Mouse (Mus musculus) midbrain, postnatal 0 days (tissue): ENCODE data around the gene Arhgap24. TPM values are rescaled to one million over a fixed set of nuclear protein-coding genes. Genes with fewer than 3 reads are reported as not detected.
"Not testable (repeated sequence)": the region's sequence is repeated elsewhere in the genome, so short reads cannot be mapped to it uniquely, and the experiment has no call there.

ENCODE experiments used
- ATAC-seq: fragments of 200-750 bp; cut with Nextera tagmentation; 2 replicates; pipeline ENCODE4 v1.8.0; 2017; ENCODE audit warnings: moderate number of reproducible peaks, mild to moderate bottlenecking, moderate TSS enrichment, moderate library complexity; ENCODE audit not compliant: low FRiP score
- DNase-seq: peaks from one replicate; pipeline ENCODE4 v3.0.0-alpha.2; 2015; ENCODE audit warnings: low spot score
- H3K27ac ChIP-seq: fragments of 300-500 bp; sonication (generic); 2 replicates; pipeline ENCODE4 v1.5.1; 2014; ENCODE audit warnings: low read depth, mild to moderate bottlenecking, low read length, mixed read lengths
- H3K27me3 ChIP-seq: fragments of 300-500 bp; sonication (generic); 2 replicates; pipeline ENCODE4 v1.6.1; 2014; ENCODE audit warnings: low read length, control low read depth, mixed read lengths; ENCODE audit not compliant: insufficient read depth
- H3K36me3 ChIP-seq: fragments of 300-500 bp; sonication (generic); 2 replicates; pipeline ENCODE4 v1.6.1; 2014; ENCODE audit warnings: low read length, control low read depth, mixed read lengths; ENCODE audit not compliant: insufficient read depth
- H3K4me1 ChIP-seq: fragments of 300-500 bp; sonication (generic); 2 replicates; pipeline ENCODE4 v1.6.1; 2014; ENCODE audit warnings: mild to moderate bottlenecking, control low read depth, antibody characterized with exemption, low read length, mixed read lengths; ENCODE audit not compliant: insufficient read depth
- H3K4me2 ChIP-seq: fragments of 300-500 bp; sonication (generic); 2 replicates; pipeline ENCODE4 v1.6.1; 2014; ENCODE audit warnings: low read depth, mild to moderate bottlenecking, low read length, mixed read lengths; ENCODE audit not compliant: poor library complexity, severe bottlenecking
- H3K4me3 ChIP-seq: fragments of 300-500 bp; sonication (generic); 2 replicates; pipeline ENCODE4 v1.5.1; 2014; ENCODE audit warnings: low read depth, mild to moderate bottlenecking, low read length, moderate library complexity
- H3K9ac ChIP-seq: fragments of 300-500 bp; sonication (generic); replicated peaks from 2 replicates; pipeline ENCODE4 v1.6.1; 2014; ENCODE audit warnings: mild to moderate bottlenecking, low read length, moderate library complexity, mixed read lengths; ENCODE audit not compliant: poor library complexity, severe bottlenecking
- H3K9me3 ChIP-seq: fragments of 300-500 bp; sonication (generic); 2 replicates; pipeline ENCODE4 v1.6.1; 2016; ENCODE audit warnings: low read length, control low read depth
- CTCF ChIP-seq: IDR thresholded peaks from 2 replicates; pipeline ENCODE4 v1.5.1; 2016; ENCODE audit warnings: antibody characterized with exemption, mild to moderate bottlenecking
- WGBS: fragments of 180-500 bp; shearing (Covaris S2); extraction: QIAGEN DNeasy Blood & Tissue Kit; methylation state at CpG from one replicate; pipeline ENCODE4 v1.1.7; 2014; 5-methylcytosine and 5-hydroxymethylcytosine counted together
- polyA plus RNA-seq: library from polyadenylated mRNA; unstranded; fragments of >200 nt; fragmentation: Nextera tagmentation; extraction: Ambion mirVana; gene quantifications from 2 replicates; pipeline ENCODE4 v1.2.1, GENCODE M21; 2015
- total RNA-seq: library from RNA; depleted of rRNA; stranded (reverse); fragments of >200 nt; gene quantifications from 2 replicates; pipeline ENCODE4 v1.2.3, GENCODE M21; 2014

The Arhgap24 gene
- total and polyA plus RNA-seq, 2 experiments from 2014 or later, result 14.6 to 19.3 TPM

DNA sequence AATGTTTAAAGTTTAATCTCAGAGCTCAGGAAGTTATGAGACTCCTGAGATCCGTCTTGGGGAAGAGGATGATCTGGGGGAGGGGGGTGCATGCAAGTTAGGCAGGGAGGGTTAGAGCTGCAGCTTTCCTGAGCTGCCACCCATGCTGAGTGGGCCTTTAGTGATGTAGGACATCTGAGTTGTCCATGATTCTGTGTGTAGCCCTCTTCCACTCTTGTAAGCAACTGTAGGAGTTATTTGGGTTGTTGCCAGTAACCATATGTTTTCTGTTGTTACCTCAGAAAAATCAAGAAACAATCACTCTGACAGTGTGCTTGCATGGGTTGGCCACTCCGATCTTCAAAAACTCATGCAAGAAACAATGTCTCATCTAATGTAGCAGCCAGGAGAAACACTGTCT lies 370.6 kb downstream of the Arhgap24 start:
- no peaks in the 10 kb centered on the region for H3K36me3 ChIP-seq
- H3K4me1 ChIP-seq, result peaks cover 8% of the 10 kb centered on the region; the same call in 1 of the 2 replicates
- no peaks in the 10 kb centered on the region for H3K9me3 ChIP-seq
- no peak overlapping the region for H3K9ac ChIP-seq
- no peaks in the 10 kb centered on the region for H3K27me3 ChIP-seq
- no peak overlapping the region for H3K4me3 ChIP-seq
- no peak overlapping the region for H3K4me2 ChIP-seq
- no peak for TF ChIP-seq CTCF
- no peak for ATAC-seq
- 82% methylated on average over 2 of the region's 2 CpGs for WGBS
- H3K27ac ChIP-seq, result no peak overlapping the region
- no peak for DNase-seq

DNA sequence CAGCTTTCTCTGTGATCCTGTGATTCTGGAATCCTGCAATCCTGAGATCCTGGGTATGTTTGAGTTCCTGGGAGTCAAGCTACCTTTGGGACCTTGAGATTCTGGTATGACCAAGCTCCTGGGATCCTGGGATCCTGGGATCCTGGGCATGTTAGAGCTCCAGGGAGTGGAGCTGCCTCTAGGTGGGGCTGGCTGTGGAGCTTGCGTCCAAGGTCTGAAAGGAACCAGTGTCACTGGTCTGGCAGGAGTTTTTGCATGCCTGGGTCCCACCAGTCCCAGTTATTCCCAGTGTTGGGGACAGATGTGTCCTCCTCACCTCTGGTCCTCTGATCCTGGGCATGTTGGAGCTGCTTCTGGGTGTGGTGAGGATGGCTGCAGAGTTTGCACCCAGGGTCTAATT lies 372.6 kb downstream of the Arhgap24 start:
- Histone ChIP-seq H3K4me1 (0 out of 2 replicates have a peak, but pooled peaks cover 4% of the 10 kb centered on the region), H3K27ac (no peak overlapping the region), H3K4me2 (no peak overlapping the region), H3K9me3 (no peaks in the 10 kb centered on the region), H3K36me3 (no peaks in the 10 kb centered on the region), H3K9ac (no peak overlapping the region), H3K27me3 (no peaks in the 10 kb centered on the region), H3K4me3 (no peak overlapping the region)
- TF ChIP-seq CTCF, result no peak
- ATAC-seq (no peak), DNase-seq (no peak)
- WGBS, result 91% methylated on average over 1 of the region's 1 CpGs

DNA sequence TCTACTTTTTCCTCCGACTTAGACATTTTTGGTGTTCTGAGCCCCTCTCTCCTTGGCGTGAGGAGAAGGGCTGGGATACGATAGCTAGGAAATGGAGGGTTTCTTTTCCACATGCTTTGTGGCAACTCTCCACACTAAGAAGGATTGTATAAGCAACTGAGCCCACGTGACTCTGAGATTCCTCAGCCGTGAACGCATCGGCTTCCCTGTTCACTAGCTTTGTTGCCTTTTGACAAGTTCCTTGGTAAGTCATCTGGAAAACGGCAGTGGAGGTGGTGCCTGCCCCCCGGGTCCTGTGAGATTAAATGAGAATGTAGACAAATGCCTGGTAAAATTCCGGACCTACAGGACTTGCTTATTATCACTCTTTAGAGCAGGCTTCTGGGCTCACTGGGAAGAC lies 374.6 kb downstream of the Arhgap24 start:
- TF ChIP-seq CTCF, result no peak
- Histone ChIP-seq H3K4me2 (peak overlapping the region; percentile 40), H3K27me3 (no peaks in the 10 kb centered on the region), H3K4me3 (peak overlapping the region; percentile 5; the same call in 1 of the 2 replicates), H3K27ac (no peak overlapping the region), H3K9me3 (no peaks in the 10 kb centered on the region), H3K4me1 (0 out of 2 replicates have a peak, but pooled peaks cover 4% of the 10 kb centered on the region), H3K9ac (no peak overlapping the region), H3K36me3 (no peaks in the 10 kb centered on the region)
- WGBS, result 16% methylated on average over 10 of the region's 10 CpGs
- no peak for ATAC-seq
- DNase-seq, result no peak

DNA sequence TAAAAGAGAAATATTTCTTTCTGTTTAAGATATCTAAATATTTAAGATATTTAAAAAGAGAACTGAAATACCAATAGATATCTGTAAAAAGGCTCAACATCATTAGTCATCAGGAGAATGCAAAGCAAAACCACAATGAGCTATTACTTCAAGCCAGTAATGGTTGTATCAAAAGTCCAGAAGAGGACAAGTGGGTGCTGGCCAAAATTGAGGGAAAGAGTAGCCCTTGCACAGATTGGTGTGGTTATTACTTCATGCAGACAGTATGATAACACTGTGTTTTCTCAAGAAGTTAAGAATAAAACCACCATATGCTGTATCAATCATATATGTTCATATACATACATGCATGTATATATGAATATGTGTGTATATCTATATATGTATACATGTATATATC lies 376.9 kb downstream of the Arhgap24 start:
- Histone ChIP-seq H3K36me3 (no peaks in the 10 kb centered on the region), H3K9ac (no peak overlapping the region), H3K9me3 (no peaks in the 10 kb centered on the region), H3K27ac (no peak overlapping the region), H3K4me1 (0 out of 2 replicates have a peak, but pooled peaks cover 4% of the 10 kb centered on the region), H3K4me3 (no peak overlapping the region), H3K27me3 (no peaks in the 10 kb centered on the region), H3K4me2 (no peak overlapping the region)
- TF ChIP-seq CTCF, result no peak
- no peak for DNase-seq
- ATAC-seq, result no peak

DNA sequence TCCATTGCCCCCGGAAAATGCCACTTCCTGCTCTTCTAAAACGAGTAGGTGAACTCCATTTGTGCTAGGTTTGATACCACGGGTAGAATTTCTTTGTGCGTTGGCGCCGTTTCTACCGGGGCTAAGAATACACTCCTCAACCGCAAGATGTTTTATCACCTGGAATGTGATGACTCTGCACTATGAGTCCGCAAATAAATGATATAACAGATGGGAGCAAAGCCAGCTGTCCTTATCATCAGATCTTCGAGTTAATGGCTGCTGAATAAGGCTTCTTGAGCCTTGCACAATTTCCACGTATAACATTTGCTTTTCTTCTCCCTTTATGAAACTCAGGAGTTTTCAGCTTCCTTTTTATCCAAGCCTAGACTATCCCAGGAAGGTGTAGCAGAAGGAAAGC lies 378.6 kb downstream of the Arhgap24 start:
- Histone ChIP-seq H3K4me1 (0 out of 2 replicates have a peak, but pooled peaks cover 4% of the 10 kb centered on the region), H3K9me3 (no peaks in the 10 kb centered on the region), H3K4me2 (no peak overlapping the region), H3K9ac (no peak overlapping the region), H3K36me3 (no peaks in the 10 kb centered on the region), H3K27ac (no peak overlapping the region), H3K4me3 (no peak overlapping the region), H3K27me3 (no peaks in the 10 kb centered on the region)
- TF ChIP-seq CTCF, result no peak
- DNase-seq (no peak), ATAC-seq (no peak)
- 84% methylated on average over 11 of the region's 11 CpGs for WGBS

DNA sequence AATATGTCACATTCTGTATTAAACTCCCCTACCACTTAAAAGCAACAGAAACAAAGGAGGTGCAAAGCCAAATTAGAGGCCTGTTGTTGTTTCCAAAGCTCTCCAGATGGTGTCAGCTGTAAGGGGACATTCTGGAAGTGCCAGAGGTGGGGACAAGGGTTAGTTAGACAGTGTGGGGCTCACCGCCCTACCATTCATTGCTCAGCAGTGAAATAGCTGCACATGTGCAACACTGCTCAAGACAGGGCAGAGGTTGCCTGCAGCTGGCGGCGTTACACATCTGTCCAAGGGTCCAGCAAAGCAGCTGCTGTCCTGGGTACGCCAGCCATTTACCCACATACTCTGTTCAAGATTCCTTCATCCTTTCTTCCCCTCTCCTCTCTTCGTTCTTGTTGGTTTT lies 387.0 kb downstream of the Arhgap24 start:
- 68% methylated on average over 5 of the region's 5 CpGs for WGBS
- Histone ChIP-seq H3K27me3 (no peaks in the 10 kb centered on the region), H3K4me3 (no peak overlapping the region), H3K9ac (no peak overlapping the region), H3K9me3 (no peaks in the 10 kb centered on the region), H3K36me3 (no peaks in the 10 kb centered on the region), H3K27ac (no peak overlapping the region), H3K4me1 (no peaks in the 10 kb centered on the region), H3K4me2 (no peak overlapping the region)
- DNase-seq (no peak), ATAC-seq (no peak)
- TF ChIP-seq CTCF, result no peak

DNA sequence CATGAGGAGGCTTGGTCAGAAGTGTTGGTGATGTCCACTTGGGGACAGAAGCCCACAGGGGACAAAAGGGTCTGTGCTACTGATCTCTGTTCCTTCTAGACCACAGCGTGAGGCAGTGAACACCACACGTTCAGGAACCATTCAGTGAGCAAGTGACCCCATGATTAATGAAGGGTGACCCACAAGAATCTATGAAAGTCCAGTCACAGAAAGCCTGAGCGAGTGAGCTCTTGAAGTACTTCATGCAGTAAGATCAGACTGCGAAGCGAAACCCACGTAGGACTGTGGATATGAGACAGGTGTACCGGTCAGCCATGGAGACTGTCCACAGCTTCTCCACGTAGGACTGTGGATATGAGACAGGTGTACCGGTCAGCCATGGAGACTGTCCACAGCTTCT lies 391.8 kb downstream of the Arhgap24 start:
- H3K27me3 ChIP-seq, DNase-seq, H3K4me1 ChIP-seq, H3K4me3 ChIP-seq, H3K27ac ChIP-seq, ATAC-seq, H3K9ac ChIP-seq, H3K4me2 ChIP-seq, H3K36me3 ChIP-seq, H3K9me3 ChIP-seq: not testable (repeated sequence)
- WGBS, result 85% methylated on average over 8 of the region's 9 CpGs
